Mouse (Mus musculus) forebrain, embryonic 15.5 days (tissue): Measurements from ENCODE around the gene Med12l. TPM values are rescaled to one million over a fixed set of nuclear protein-coding genes. Genes with fewer than 3 reads are reported as not detected.

ENCODE experiments used
- ATAC-seq: fragments of 200-750 bp; cut with Nextera tagmentation; replicated peaks from 2 replicates; pipeline ENCODE4 v1.8.0; 2017; ENCODE audit warnings: mild to moderate bottlenecking, moderate TSS enrichment, moderate library complexity
- H3K27ac ChIP-seq: fragments of 300-500 bp; sonication (generic); replicated peaks from 2 replicates; pipeline ENCODE4 v1.5.1; 2015; ENCODE audit warnings: mild to moderate bottlenecking, inconsistent platforms
- H3K27me3 ChIP-seq: fragments of 300-500 bp; sonication (generic); 2 replicates; pipeline ENCODE4 v1.6.1; 2015; ENCODE audit warnings: inconsistent platforms
- H3K36me3 ChIP-seq: fragments of 300-500 bp; sonication (generic); 2 replicates; pipeline ENCODE4 v1.6.1; 2015; ENCODE audit warnings: mild to moderate bottlenecking, inconsistent platforms
- H3K4me1 ChIP-seq: fragments of 300-500 bp; sonication (generic); 2 replicates; pipeline ENCODE4 v1.6.1; 2015; ENCODE audit warnings: inconsistent platforms
- H3K4me2 ChIP-seq: fragments of 300-500 bp; sonication (generic); replicated peaks from 2 replicates; pipeline ENCODE4 v1.6.1; 2015; ENCODE audit warnings: mild to moderate bottlenecking, inconsistent platforms
- H3K4me3 ChIP-seq: fragments of 300-500 bp; sonication (generic); 2 replicates; pipeline ENCODE4 v1.5.1; 2015; ENCODE audit warnings: mild to moderate bottlenecking, inconsistent platforms
- H3K9ac ChIP-seq: fragments of 300-500 bp; sonication (generic); replicated peaks from 2 replicates; pipeline ENCODE4 v1.6.1; 2015; ENCODE audit warnings: mild to moderate bottlenecking, inconsistent platforms
- H3K9me3 ChIP-seq: fragments of 300-500 bp; sonication (generic); 2 replicates; pipeline ENCODE4 v1.6.1; 2016; ENCODE audit warnings: inconsistent platforms
- WGBS: fragments of 180-500 bp; shearing (Covaris S2); methylation state at CpG from one replicate; pipeline ENCODE4 v1.1.7; 2015; ENCODE audit warnings: mixed read lengths; 5-methylcytosine and 5-hydroxymethylcytosine counted together
- polyA plus RNA-seq: library from polyadenylated mRNA; unstranded; fragments of >200 nt; fragmentation: Nextera tagmentation; extraction: Ambion mirVana; gene quantifications from 2 replicates; pipeline ENCODE4 v1.2.1, GENCODE M21; 2015

Med12l gene
- polyA plus RNA-seq, 1 experiment from 2014 or later = 3.3 TPM

GRCm38 (mm10) chr3:59211784-59212183 lies 206.2 kb downstream of the Med12l start:
- Histone ChIP-seq H3K4me1 (no peaks in the 10 kb centered on the region), H3K9ac (no peak overlapping the region), H3K4me2 (no peak overlapping the region), H3K9me3 (no peaks in the 10 kb centered on the region), H3K4me3 (no peak overlapping the region), H3K36me3 (no peaks in the 10 kb centered on the region), H3K27me3 (no peaks in the 10 kb centered on the region), H3K27ac (no peak overlapping the region)
- WGBS = 94% methylated on average over 8 of the region's 8 CpGs
- no peak for ATAC-seq

- Histone ChIP-seq H3K4me2 (no peak overlapping the region), H3K9ac (no peak overlapping the region), H3K9me3 (no peaks in the 10 kb centered on the region), H3K4me3 (no peak overlapping the region), H3K4me1 (no peaks in the 10 kb centered on the region), H3K36me3 (no peaks in the 10 kb centered on the region), H3K27ac (no peak overlapping the region), H3K27me3 (no peaks in the 10 kb centered on the region)
- no peak for ATAC-seq
Measured at GRCm38 (mm10) chr3:59212404-59212803, 206.8 kb downstream of the Med12l start.

GRCm38 (mm10) chr3:59217211-59217610 lies 211.6 kb downstream of the Med12l start:
- 94% methylated on average over 10 of the region's 10 CpGs for WGBS
- no peak for ATAC-seq
- H3K36me3 ChIP-seq = no peaks in the 10 kb centered on the region
- no peaks in the 10 kb centered on the region for H3K9me3 ChIP-seq
- no peak overlapping the region for H3K4me2 ChIP-seq
- H3K4me1 ChIP-seq = no peaks in the 10 kb centered on the region
- no peaks in the 10 kb centered on the region for H3K27me3 ChIP-seq
- no peak overlapping the region for H3K9ac ChIP-seq
- no peak overlapping the region for H3K27ac ChIP-seq
- no peak overlapping the region for H3K4me3 ChIP-seq

- Histone ChIP-seq H3K9me3 (no peaks in the 10 kb centered on the region), H3K4me2 (no peak overlapping the region), H3K4me3 (no peak overlapping the region), H3K27ac (no peak overlapping the region), H3K4me1 (no peaks in the 10 kb centered on the region), H3K27me3 (no peaks in the 10 kb centered on the region), H3K9ac (no peak overlapping the region), H3K36me3 (no peaks in the 10 kb centered on the region)
- WGBS = 86% methylated on average over 2 of the region's 2 CpGs
- no peak for ATAC-seq
Measured at GRCm38 (mm10) chr3:59219326-59219725, 213.7 kb downstream of the Med12l start.

- Histone ChIP-seq H3K9me3 (no peaks in the 10 kb centered on the region), H3K27ac (no peak overlapping the region), H3K4me2 (no peak overlapping the region), H3K27me3 (no peaks in the 10 kb centered on the region), H3K9ac (no peak overlapping the region), H3K4me1 (no peaks in the 10 kb centered on the region), H3K36me3 (no peaks in the 10 kb centered on the region), H3K4me3 (no peak overlapping the region)
- ATAC-seq = no peak
- 87% methylated on average over 2 of the region's 2 CpGs for WGBS
Measured at GRCm38 (mm10) chr3:59222303-59222702, 216.7 kb downstream of the Med12l start.

- no peak for ATAC-seq
- Histone ChIP-seq H3K4me3 (no peak overlapping the region), H3K4me2 (no peak overlapping the region)
Measured at GRCm38 (mm10) chr3:59225411-59225810, 219.8 kb downstream of the Med12l start.

GRCm38 (mm10) chr3:59227696-59228095 lies 222.1 kb downstream of the Med12l start:
- H3K27me3 ChIP-seq = no peaks in the 10 kb centered on the region
- H3K36me3 ChIP-seq = no peaks in the 10 kb centered on the region
- no peak overlapping the region for H3K9ac ChIP-seq
- no peak overlapping the region for H3K4me2 ChIP-seq
- no peaks in the 10 kb centered on the region for H3K4me1 ChIP-seq
- ATAC-seq = no peak
- H3K27ac ChIP-seq = no peak overlapping the region
- WGBS = 98% methylated on average over 9 of the region's 9 CpGs
- H3K4me3 ChIP-seq = no peak overlapping the region
- no peaks in the 10 kb centered on the region for H3K9me3 ChIP-seq

More at GRCm38 (mm10) chr3:59225411-59225810, 219.8 kb downstream of the Med12l start:
- Histone ChIP-seq H3K9ac (no peak overlapping the region), H3K27me3 (no peaks in the 10 kb centered on the region), H3K9me3 (no peaks in the 10 kb centered on the region), H3K4me1 (no peaks in the 10 kb centered on the region), H3K36me3 (no peaks in the 10 kb centered on the region), H3K27ac (no peak overlapping the region)

- no peak for ATAC-seq
- Histone ChIP-seq H3K27ac (no peak overlapping the region), H3K9me3 (no peaks in the 10 kb centered on the region), H3K4me3 (no peak overlapping the region), H3K4me1 (no peaks in the 10 kb centered on the region), H3K4me2 (no peak overlapping the region), H3K36me3 (no peaks in the 10 kb centered on the region), H3K9ac (no peak overlapping the region), H3K27me3 (no peaks in the 10 kb centered on the region)
- 77% methylated on average over 10 of the region's 10 CpGs for WGBS
Measured at GRCm38 (mm10) chr3:59228730-59229551, 223.3 kb downstream of the Med12l start.

- Histone ChIP-seq H3K4me3 (no peak overlapping the region), H3K4me2 (no peak overlapping the region), H3K4me1 (no peaks in the 10 kb centered on the region), H3K36me3 (no peaks in the 10 kb centered on the region), H3K9ac (no peak overlapping the region), H3K9me3 (no peaks in the 10 kb centered on the region), H3K27ac (no peak overlapping the region), H3K27me3 (no peaks in the 10 kb centered on the region)
- ATAC-seq = no peak
- 61% methylated on average over 3 of the region's 3 CpGs for WGBS
Measured at GRCm38 (mm10) chr3:59230912-59231311, 225.3 kb downstream of the Med12l start.

- no peak overlapping the region for H3K4me2 ChIP-seq
- no peak overlapping the region for H3K9ac ChIP-seq
- no peaks in the 10 kb centered on the region for H3K9me3 ChIP-seq
- H3K4me3 ChIP-seq = no peak overlapping the region
- H3K36me3 ChIP-seq = no peaks in the 10 kb centered on the region
- 81% methylated on average over 5 of the region's 5 CpGs for WGBS
- H3K4me1 ChIP-seq = no peaks in the 10 kb centered on the region
- no peak for ATAC-seq
- no peaks in the 10 kb centered on the region for H3K27me3 ChIP-seq
- H3K27ac ChIP-seq = no peak overlapping the region
Measured at GRCm38 (mm10) chr3:59234878-59235277, 229.3 kb downstream of the Med12l start.

GRCm38 (mm10) chr3:59243384-59243783 lies 237.8 kb downstream of the Med12l start:
- 77% methylated on average over 6 of the region's 6 CpGs for WGBS
- H3K4me2 ChIP-seq = no peak overlapping the region
- no peaks in the 10 kb centered on the region for H3K9me3 ChIP-seq
- H3K27ac ChIP-seq = no peak overlapping the region
- no peaks in the 10 kb centered on the region for H3K4me1 ChIP-seq
- H3K36me3 ChIP-seq = no peaks in the 10 kb centered on the region
- H3K9ac ChIP-seq = no peak overlapping the region
- H3K27me3 ChIP-seq = no peaks in the 10 kb centered on the region
- no peak overlapping the region for H3K4me3 ChIP-seq
- ATAC-seq = no peak

- Histone ChIP-seq H3K4me3 (no peak overlapping the region), H3K9ac (no peak overlapping the region), H3K27me3 (no peaks in the 10 kb centered on the region), H3K9me3 (no peaks in the 10 kb centered on the region), H3K4me1 (no peaks in the 10 kb centered on the region), H3K36me3 (no peaks in the 10 kb centered on the region), H3K4me2 (no peak overlapping the region), H3K27ac (no peak overlapping the region)
- ATAC-seq = no peak
- 87% methylated on average over 6 of the region's 6 CpGs for WGBS
Measured at GRCm38 (mm10) chr3:59248031-59248430, 242.4 kb downstream of the Med12l start.

- no peak overlapping the region for H3K9ac ChIP-seq
- no peak overlapping the region for H3K4me3 ChIP-seq
- H3K9me3 ChIP-seq = no peaks in the 10 kb centered on the region
- no peaks in the 10 kb centered on the region for H3K36me3 ChIP-seq
- H3K27me3 ChIP-seq = no peaks in the 10 kb centered on the region
- no peak overlapping the region for H3K4me2 ChIP-seq
- H3K4me1 ChIP-seq = no peaks in the 10 kb centered on the region
- no peak overlapping the region for H3K27ac ChIP-seq
- no peak for ATAC-seq
- 93% methylated on average over 1 of the region's 1 CpGs for WGBS
Measured at GRCm38 (mm10) chr3:59250454-59250853, 244.8 kb downstream of the Med12l start.
